Mouse (Mus musculus) stomach, embryonic 15.5 days (tissue): ENCODE results near the gene Auts2. TPM values are rescaled to one million over a fixed set of nuclear protein-coding genes. Genes with fewer than 3 reads are reported as not detected.

Source experiments
- ATAC-seq: fragments of 200-750 bp; cut with Nextera tagmentation; 2 replicates; pipeline ENCODE4 v1.8.0; 2017; ENCODE audit warnings: low read depth, moderate number of reproducible peaks, moderate TSS enrichment; ENCODE audit not compliant: insufficient read depth, low FRiP score
- H3K27ac ChIP-seq: fragments of 300-500 bp; sonication (generic); 2 replicates; pipeline ENCODE4 v1.5.1; 2015; ENCODE audit warnings: mild to moderate bottlenecking, inconsistent platforms
- H3K27me3 ChIP-seq: fragments of 300-500 bp; sonication (generic); replicated peaks from 2 replicates; pipeline ENCODE4 v1.6.1; 2015; ENCODE audit warnings: inconsistent platforms
- H3K36me3 ChIP-seq: fragments of 300-500 bp; sonication (generic); 2 replicates; pipeline ENCODE4 v1.6.1; 2015; ENCODE audit warnings: inconsistent platforms
- H3K4me1 ChIP-seq: fragments of 300-500 bp; sonication (generic); 2 replicates; pipeline ENCODE4 v1.6.1; 2015; ENCODE audit warnings: inconsistent platforms
- H3K4me2 ChIP-seq: fragments of 300-500 bp; sonication (generic); 2 replicates; pipeline ENCODE4 v1.6.1; 2015; ENCODE audit warnings: mild to moderate bottlenecking, inconsistent platforms
- H3K4me3 ChIP-seq: fragments of 300-500 bp; sonication (generic); replicated peaks from 2 replicates; pipeline ENCODE4 v1.5.1; 2015; ENCODE audit warnings: inconsistent platforms
- H3K9ac ChIP-seq: fragments of 300-500 bp; sonication (generic); 2 replicates; pipeline ENCODE4 v1.6.1; 2015; ENCODE audit warnings: inconsistent platforms
- H3K9me3 ChIP-seq: fragments of 300-500 bp; sonication (generic); 2 replicates; pipeline ENCODE4 v1.6.1; 2016; ENCODE audit warnings: inconsistent platforms
- WGBS: fragments of 180-500 bp; shearing (Covaris S2); methylation state at CpG from one replicate; pipeline ENCODE4 v1.1.7; 2015; 5-methylcytosine and 5-hydroxymethylcytosine counted together
- polyA plus RNA-seq: library from polyadenylated mRNA; unstranded; fragments of >200 nt; fragmentation: Nextera tagmentation; extraction: Ambion mirVana; gene quantifications from 2 replicates; pipeline ENCODE4 v1.2.1, GENCODE M21; 2015

Auts2 gene
- polyA plus RNA-seq, 1 experiment from 2014 or later = 25.5 TPM

GRCm38 (mm10) chr5:132170010-132170409, 373.1 kb downstream of the Auts2 start:
- Histone ChIP-seq H3K4me2 (no peak overlapping the region), H3K9me3 (no peaks in the 10 kb centered on the region), H3K4me1 (no peaks in the 10 kb centered on the region), H3K27me3 (no peaks in the 10 kb centered on the region), H3K9ac (no peak overlapping the region), H3K27ac (no peak overlapping the region), H3K4me3 (no peak overlapping the region), H3K36me3 (no peaks in the 10 kb centered on the region)
- no peak for ATAC-seq
- 77% methylated on average over 8 of the region's 8 CpGs for whole genome bisulfite sequencing

GRCm38 (mm10) chr5:132168805-132169204, 374.3 kb downstream of the Auts2 start:
- Histone ChIP-seq H3K36me3 (no peaks in the 10 kb centered on the region), H3K9ac (no peak overlapping the region), H3K4me2 (no peak overlapping the region), H3K4me3 (no peak overlapping the region), H3K27ac (no peak overlapping the region), H3K27me3 (no peaks in the 10 kb centered on the region), H3K9me3 (no peaks in the 10 kb centered on the region), H3K4me1 (no peaks in the 10 kb centered on the region)
- WGBS = 80% methylated on average over 5 of the region's 5 CpGs
- no peak for ATAC-seq

DNA sequence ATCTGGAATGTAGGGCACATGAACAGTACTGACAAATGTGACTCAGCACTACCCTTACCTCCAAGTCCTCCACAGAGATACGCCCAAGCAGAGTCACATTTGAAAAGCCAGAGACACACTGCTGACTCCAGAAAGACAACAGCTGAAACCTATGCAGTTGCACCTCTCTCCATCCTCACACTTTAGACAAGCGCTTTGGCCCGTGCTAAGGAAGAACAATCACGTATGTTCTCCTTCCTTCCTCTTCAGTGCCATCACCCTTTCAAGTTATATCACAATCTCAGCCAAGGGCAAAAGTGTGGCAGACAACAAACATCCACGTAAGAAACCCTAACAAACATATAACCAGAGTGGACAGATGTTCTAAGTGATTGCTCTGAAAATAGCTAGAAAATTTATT, 374.9 kb downstream of the Auts2 start:
- Histone ChIP-seq H3K9me3 (no peaks in the 10 kb centered on the region), H3K4me1 (no peaks in the 10 kb centered on the region), H3K4me3 (no peak overlapping the region), H3K4me2 (no peak overlapping the region), H3K9ac (no peak overlapping the region), H3K27me3 (no peaks in the 10 kb centered on the region), H3K27ac (no peak overlapping the region), H3K36me3 (no peaks in the 10 kb centered on the region)
- no peak for ATAC-seq
- 85% methylated on average over 5 of the region's 5 CpGs for WGBS

DNA sequence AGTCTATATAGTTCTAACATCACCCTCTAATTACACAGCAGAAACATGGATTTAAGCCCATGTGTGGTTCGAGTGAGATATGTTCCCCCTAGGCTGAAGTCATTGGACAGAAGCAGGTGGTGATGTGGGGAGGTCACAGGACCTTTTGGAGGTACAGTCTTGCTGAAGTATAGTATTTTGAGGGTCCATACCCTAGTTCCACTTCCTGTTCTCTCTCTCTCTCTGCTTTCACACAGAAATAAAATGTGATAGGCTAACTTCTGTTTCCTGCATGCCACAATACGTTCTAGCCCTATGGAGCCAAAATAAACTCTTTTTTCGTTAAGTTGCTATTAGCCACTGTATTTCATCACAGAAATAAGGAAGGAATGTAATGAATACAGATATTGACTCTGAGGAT, 376.6 kb downstream of the Auts2 start:
- Histone ChIP-seq H3K36me3 (no peaks in the 10 kb centered on the region), H3K4me3 (no peak overlapping the region), H3K27ac (no peak overlapping the region), H3K4me1 (peaks cover 8% of the 10 kb centered on the region; the same call in 1 of the 2 replicates), H3K4me2 (no peak overlapping the region), H3K9ac (no peak overlapping the region), H3K27me3 (no peaks in the 10 kb centered on the region), H3K9me3 (no peaks in the 10 kb centered on the region)
- ATAC-seq = no peak
- 80% methylated on average over 3 of the region's 3 CpGs for WGBS

DNA sequence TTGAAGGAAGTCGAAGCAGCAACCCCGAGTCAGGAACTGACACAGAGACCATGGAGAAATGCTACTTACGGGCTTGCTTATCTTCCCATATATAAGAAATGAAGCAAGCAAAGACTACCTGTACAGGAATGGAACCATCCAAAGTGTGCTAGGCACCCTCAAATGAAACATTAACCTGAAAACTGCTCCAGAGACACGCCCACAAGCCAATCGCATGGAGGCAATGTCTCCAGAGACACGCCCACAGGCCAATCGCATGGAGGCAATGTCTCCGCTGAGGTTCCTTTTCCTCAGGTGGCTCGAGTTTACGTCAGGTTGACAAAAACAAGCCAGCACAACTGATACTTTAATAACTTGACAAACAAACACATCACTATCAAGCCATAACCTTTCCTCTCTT, 379.2 kb downstream of the Auts2 start:
- WGBS = 76% methylated on average over 10 of the region's 10 CpGs
- no peak for ATAC-seq

DNA sequence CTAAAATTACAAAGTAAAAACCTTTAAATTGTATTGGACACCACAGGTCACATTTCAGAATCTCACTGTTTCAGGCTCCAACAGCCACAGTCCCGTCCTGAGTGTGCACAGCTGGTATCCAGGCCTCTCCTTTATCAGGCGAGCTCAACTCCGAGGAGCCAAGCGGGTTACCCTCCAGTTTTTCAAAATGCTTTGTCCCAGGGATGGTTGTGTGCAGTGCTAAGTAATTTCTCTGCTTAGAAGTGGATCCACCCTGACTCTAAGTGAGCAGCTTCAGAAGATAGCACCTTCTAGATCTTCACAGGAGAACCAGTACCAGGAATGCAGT, 381.0 kb downstream of the Auts2 start:
- no peak overlapping the region for H3K4me3 ChIP-seq
- ATAC-seq = no peak
- H3K27me3 ChIP-seq = no peaks in the 10 kb centered on the region
- H3K9ac ChIP-seq = no peak overlapping the region
- H3K36me3 ChIP-seq = no peaks in the 10 kb centered on the region
- no peak overlapping the region for H3K27ac ChIP-seq
- peaks cover 8% of the 10 kb centered on the region; the same call in 1 of the 2 replicates for H3K4me1 ChIP-seq
- H3K4me2 ChIP-seq = no peak overlapping the region
- H3K9me3 ChIP-seq = no peaks in the 10 kb centered on the region
- WGBS = 43% methylated on average over 4 of the region's 4 CpGs

More for the DNA sequence above, 379.2 kb downstream of the Auts2 start:
- H3K4me1 ChIP-seq = peaks cover 8% of the 10 kb centered on the region; the same call in 1 of the 2 replicates
- no peak overlapping the region for H3K4me2 ChIP-seq
- H3K9me3 ChIP-seq = no peaks in the 10 kb centered on the region
- H3K27me3 ChIP-seq = no peaks in the 10 kb centered on the region
- no peak overlapping the region for H3K4me3 ChIP-seq
- H3K9ac ChIP-seq = no peak overlapping the region
- no peaks in the 10 kb centered on the region for H3K36me3 ChIP-seq
- no peak overlapping the region for H3K27ac ChIP-seq

- Histone ChIP-seq H3K9me3 (no peaks in the 10 kb centered on the region), H3K27ac (peak overlapping the region; percentile 48), H3K9ac (no peak overlapping the region), H3K4me2 (peak overlapping the region; percentile 2; the same call in 1 of the 2 replicates), H3K4me1 (peaks cover 8% of the 10 kb centered on the region; the same call in 1 of the 2 replicates), H3K27me3 (no peaks in the 10 kb centered on the region), H3K4me3 (no peak overlapping the region), H3K36me3 (no peaks in the 10 kb centered on the region)
- peak; percentile 56; the same call in 1 of the 2 replicates for ATAC-seq
- 35% methylated on average over 9 of the region's 9 CpGs for WGBS
Measured at GRCm38 (mm10) chr5:132161338-132162205, 381.6 kb downstream of the Auts2 start.

DNA sequence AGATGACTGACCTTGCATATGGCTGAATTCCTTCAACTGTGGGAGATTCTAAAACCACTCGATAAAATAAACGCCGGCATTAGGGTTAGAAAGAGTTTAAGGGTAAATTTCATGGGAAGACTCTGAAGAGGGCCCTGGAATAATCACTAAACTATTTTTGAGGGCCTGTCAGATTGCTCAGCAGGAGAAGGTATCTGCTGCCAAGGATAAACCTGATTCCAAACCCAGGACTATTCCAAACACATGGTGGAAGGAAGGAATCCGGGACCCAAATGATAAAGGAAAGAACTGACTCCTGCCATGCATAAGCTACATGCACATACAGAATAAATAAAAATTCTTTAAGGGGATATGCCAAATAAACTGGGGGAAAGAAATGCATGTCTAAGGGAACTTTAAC, 399.0 kb downstream of the Auts2 start:
- H3K27me3 ChIP-seq = no peaks in the 10 kb centered on the region
- no peak overlapping the region for H3K4me3 ChIP-seq
- no peak overlapping the region for H3K9ac ChIP-seq
- H3K27ac ChIP-seq = no peak overlapping the region
- no peaks in the 10 kb centered on the region for H3K4me1 ChIP-seq
- WGBS = 82% methylated on average over 4 of the region's 4 CpGs
- no peaks in the 10 kb centered on the region for H3K36me3 ChIP-seq
- no peak overlapping the region for H3K4me2 ChIP-seq
- no peaks in the 10 kb centered on the region for H3K9me3 ChIP-seq
- no peak for ATAC-seq

GRCm38 (mm10) chr5:132140816-132141215, 402.3 kb downstream of the Auts2 start:
- Histone ChIP-seq H3K4me3 (no peak overlapping the region), H3K27ac (no peak overlapping the region), H3K9ac (no peak overlapping the region), H3K9me3 (no peaks in the 10 kb centered on the region), H3K4me2 (no peak overlapping the region), H3K4me1 (no peaks in the 10 kb centered on the region), H3K27me3 (no peaks in the 10 kb centered on the region), H3K36me3 (no peaks in the 10 kb centered on the region)
- no peak for ATAC-seq
- WGBS = 81% methylated on average over 4 of the region's 4 CpGs

DNA sequence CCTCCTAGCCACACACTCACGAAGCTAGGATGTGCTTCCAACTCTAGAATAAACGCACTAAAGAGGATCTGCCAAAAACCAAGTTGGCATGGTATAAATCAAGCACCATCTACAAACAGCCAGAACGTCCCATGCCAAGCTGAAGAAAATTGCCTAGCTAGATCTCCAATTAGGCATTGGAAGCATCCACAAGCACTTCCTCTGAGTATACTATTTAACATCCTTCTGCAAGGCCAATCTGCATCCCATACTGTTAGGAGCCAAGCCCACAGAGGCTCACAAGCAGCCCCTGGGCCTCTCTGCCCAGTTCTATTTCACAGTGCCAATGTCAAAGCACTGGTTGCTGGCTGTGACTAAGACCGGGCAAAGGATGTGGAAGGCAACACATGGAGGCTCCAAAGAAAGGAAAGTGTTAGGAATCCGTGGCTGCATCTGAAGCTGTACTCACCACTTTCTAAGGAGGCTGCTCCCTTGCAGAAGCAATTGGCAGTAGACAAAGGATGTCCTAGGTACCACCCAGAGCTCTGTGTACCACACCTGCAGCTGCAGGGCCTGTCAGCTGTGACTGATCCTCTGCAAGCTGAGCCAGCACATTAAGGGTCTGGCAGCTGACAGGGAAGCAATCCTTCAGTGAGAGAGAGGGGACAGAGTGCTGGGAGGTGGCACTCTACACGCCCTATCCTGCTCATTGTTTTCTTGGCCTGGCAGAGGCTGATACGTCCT, 407.0 kb downstream of the Auts2 start:
- WGBS = 46% methylated on average over 7 of the region's 7 CpGs
- no peaks in the 10 kb centered on the region for H3K36me3 ChIP-seq
- ATAC-seq = no peak
- no peak overlapping the region for H3K27ac ChIP-seq
- no peak overlapping the region for H3K9ac ChIP-seq
- no peaks in the 10 kb centered on the region for H3K9me3 ChIP-seq
- no peak overlapping the region for H3K4me2 ChIP-seq
- H3K4me3 ChIP-seq = no peak overlapping the region
- no peaks in the 10 kb centered on the region for H3K27me3 ChIP-seq
- no peaks in the 10 kb centered on the region for H3K4me1 ChIP-seq

DNA sequence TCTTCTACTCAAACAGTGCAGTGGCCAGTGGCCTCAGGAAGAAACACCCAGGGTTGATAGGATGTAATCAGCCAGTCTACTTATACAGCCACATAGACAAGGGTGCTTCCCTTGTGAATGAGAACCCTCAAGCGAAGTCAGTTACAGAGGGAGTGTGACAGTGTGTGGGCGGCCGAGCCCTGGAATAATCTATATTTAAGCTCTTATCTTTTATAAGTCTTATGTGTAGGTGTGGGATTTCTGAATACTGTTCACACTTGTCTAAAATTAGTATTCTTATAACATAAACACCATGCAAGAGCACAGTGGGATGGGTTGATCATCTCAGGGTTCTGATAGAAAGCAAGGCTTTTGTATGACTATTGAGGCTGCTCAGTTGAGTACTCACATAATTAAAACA, 411.2 kb downstream of the Auts2 start:
- Histone ChIP-seq H3K9me3 (no peaks in the 10 kb centered on the region), H3K9ac (no peak overlapping the region), H3K4me2 (no peak overlapping the region), H3K27ac (no peak overlapping the region), H3K4me3 (no peak overlapping the region), H3K27me3 (no peaks in the 10 kb centered on the region), H3K4me1 (no peaks in the 10 kb centered on the region), H3K36me3 (no peaks in the 10 kb centered on the region)
- 88% methylated on average over 3 of the region's 3 CpGs for WGBS
- ATAC-seq = no peak

DNA sequence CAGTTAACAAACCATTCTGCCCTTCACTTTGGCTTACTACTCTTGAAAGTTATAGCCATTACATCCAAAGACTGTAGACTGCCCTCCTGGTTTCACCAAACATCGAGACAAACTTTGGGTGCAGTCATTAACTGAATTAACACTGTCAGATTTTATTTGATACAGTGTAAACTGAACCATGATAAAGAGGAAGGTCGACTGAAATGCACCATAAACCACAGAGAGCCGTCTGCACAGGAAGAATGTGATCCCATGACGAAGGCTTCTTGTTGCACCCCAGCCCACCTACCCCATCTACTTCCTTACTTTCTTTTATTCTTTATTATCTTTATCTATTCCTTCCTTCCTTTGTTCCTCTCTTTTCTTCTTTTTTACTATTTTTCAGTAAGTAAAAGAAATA, 412.6 kb downstream of the Auts2 start:
- no peak for ATAC-seq
- no peak overlapping the region for H3K4me3 ChIP-seq
- no peaks in the 10 kb centered on the region for H3K27me3 ChIP-seq
- H3K27ac ChIP-seq = no peak overlapping the region
- no peaks in the 10 kb centered on the region for H3K36me3 ChIP-seq
- no peaks in the 10 kb centered on the region for H3K9me3 ChIP-seq
- 45% methylated on average over 4 of the region's 4 CpGs for WGBS
- no peak overlapping the region for H3K9ac ChIP-seq
- no peak overlapping the region for H3K4me2 ChIP-seq
- no peaks in the 10 kb centered on the region for H3K4me1 ChIP-seq
